Mouse (Mus musculus): ENCODE measurements around the gene Nob1. TPM values are rescaled to one million over a fixed set of nuclear protein-coding genes. Genes with fewer than 3 reads are reported as not detected.

Gene Nob1
- polyA plus RNA-seq, 1 experiment from 2014 or later: 62.6 TPM

- no peak for ATAC-seq (ENCODE audit: low read depth)
- no peak overlapping the region for H3K27ac ChIP-seq (ENCODE audit: low read depth, low read length)
- H3K4me3 ChIP-seq (ENCODE audit: low read depth, low read length): no peak overlapping the region
- no peak overlapping the region for H3K4me2 ChIP-seq (ENCODE audit: low read depth, low read length)
- H3K9ac ChIP-seq (replicated peaks; ENCODE audit: low read depth, low read length): no peak overlapping the region
- WGBS: 83% methylated on average over 4 of the region's 4 CpGs
- H3K9me3 ChIP-seq (ENCODE audit: control insufficient read depth, low read length): no peaks in the 10 kb centered on the region
- H3K4me1 ChIP-seq (ENCODE audit: control insufficient read depth, insufficient read depth, low read length): no peaks in the 10 kb centered on the region
- H3K36me3 ChIP-seq (ENCODE audit: control insufficient read depth, insufficient read depth, low read length): peaks cover 25% of the 10 kb centered on the region
- no peaks in the 10 kb centered on the region for H3K27me3 ChIP-seq (ENCODE audit: control insufficient read depth, insufficient read depth, low read length)
These were observed 32.9 kb upstream of the Nob1 start for GRCm38 (mm10) chr8:107457725-107458124.

GRCm38 (mm10) chr8:107455268-107455667 lies 30.4 kb upstream of the Nob1 start:
- H3K4me2 ChIP-seq (ENCODE audit: low read depth, low read length): no peak overlapping the region

GRCm38 (mm10) chr8:107453386-107453785 lies 28.5 kb upstream of the Nob1 start:
- peaks cover 16% of the 10 kb centered on the region; the same call in 1 of the 2 replicates for H3K36me3 ChIP-seq (ENCODE audit: control insufficient read depth, insufficient read depth, low read length)
- H3K4me3 ChIP-seq (ENCODE audit: low read depth, low read length): no peak overlapping the region
- H3K9ac ChIP-seq (replicated peaks; ENCODE audit: low read depth, low read length): no peak overlapping the region
- H3K9me3 ChIP-seq (ENCODE audit: control insufficient read depth, low read length): no peaks in the 10 kb centered on the region
- no peak for ATAC-seq (ENCODE audit: low read depth)
- H3K4me2 ChIP-seq (ENCODE audit: low read depth, low read length): no peak overlapping the region
- H3K27me3 ChIP-seq (ENCODE audit: control insufficient read depth, insufficient read depth, low read length): no peaks in the 10 kb centered on the region
- 96% methylated on average over 11 of the region's 11 CpGs for WGBS
- no peaks in the 10 kb centered on the region for H3K4me1 ChIP-seq (ENCODE audit: control insufficient read depth, insufficient read depth, low read length)
- H3K27ac ChIP-seq (ENCODE audit: low read depth, low read length): no peak overlapping the region

More at GRCm38 (mm10) chr8:107455268-107455667, 30.4 kb upstream of the Nob1 start:
- Histone ChIP-seq H3K27me3 (ENCODE audit: control insufficient read depth, insufficient read depth, low read length) (no peaks in the 10 kb centered on the region), H3K9ac (replicated peaks; ENCODE audit: low read depth, low read length) (no peak overlapping the region), H3K36me3 (ENCODE audit: control insufficient read depth, insufficient read depth, low read length) (peaks cover 19% of the 10 kb centered on the region), H3K27ac (ENCODE audit: low read depth, low read length) (no peak overlapping the region), H3K4me1 (ENCODE audit: control insufficient read depth, insufficient read depth, low read length) (no peaks in the 10 kb centered on the region), H3K9me3 (ENCODE audit: control insufficient read depth, low read length) (no peaks in the 10 kb centered on the region), H3K4me3 (ENCODE audit: low read depth, low read length) (no peak overlapping the region)
- ATAC-seq (ENCODE audit: low read depth): no peak
- 15% methylated on average over 3 of the region's 3 CpGs for WGBS

GRCm38 (mm10) chr8:107451414-107452066 lies 26.7 kb upstream of the Nob1 start:
- Histone ChIP-seq H3K9ac (replicated peaks; ENCODE audit: low read depth, low read length) (no peak overlapping the region), H3K4me3 (ENCODE audit: low read depth, low read length) (no peak overlapping the region), H3K9me3 (ENCODE audit: control insufficient read depth, low read length) (no peaks in the 10 kb centered on the region), H3K27ac (ENCODE audit: low read depth, low read length) (no peak overlapping the region), H3K4me1 (ENCODE audit: control insufficient read depth, insufficient read depth, low read length) (no peaks in the 10 kb centered on the region), H3K4me2 (ENCODE audit: low read depth, low read length) (no peak overlapping the region), H3K27me3 (ENCODE audit: control insufficient read depth, insufficient read depth, low read length) (no peaks in the 10 kb centered on the region), H3K36me3 (ENCODE audit: control insufficient read depth, insufficient read depth, low read length) (peaks cover 6% of the 10 kb centered on the region; the same call in 1 of the 2 replicates)
- 90% methylated on average over 13 of the region's 13 CpGs for WGBS
- no peak for ATAC-seq (ENCODE audit: low read depth)

- H3K4me1 ChIP-seq (ENCODE audit: control insufficient read depth, insufficient read depth, low read length): no peaks in the 10 kb centered on the region
- no peaks in the 10 kb centered on the region for H3K27me3 ChIP-seq (ENCODE audit: control insufficient read depth, insufficient read depth, low read length)
- no peak overlapping the region for H3K4me2 ChIP-seq (ENCODE audit: low read depth, low read length)
- no peak overlapping the region for H3K9ac ChIP-seq (replicated peaks; ENCODE audit: low read depth, low read length)
- no peak overlapping the region for H3K4me3 ChIP-seq (ENCODE audit: low read depth, low read length)
- no peaks in the 10 kb centered on the region for H3K9me3 ChIP-seq (ENCODE audit: control insufficient read depth, low read length)
- no peak overlapping the region for H3K27ac ChIP-seq (ENCODE audit: low read depth, low read length)
- ATAC-seq (ENCODE audit: low read depth): no peak
- peaks cover 6% of the 10 kb centered on the region; the same call in 1 of the 2 replicates for H3K36me3 ChIP-seq (ENCODE audit: control insufficient read depth, insufficient read depth, low read length)
- WGBS: 83% methylated on average over 6 of the region's 6 CpGs
These were observed 24.8 kb upstream of the Nob1 start for GRCm38 (mm10) chr8:107449655-107450054.

- H3K27ac ChIP-seq (ENCODE audit: low read depth, low read length): no peak overlapping the region
- peaks cover 6% of the 10 kb centered on the region; the same call in 1 of the 2 replicates for H3K36me3 ChIP-seq (ENCODE audit: control insufficient read depth, insufficient read depth, low read length)
- H3K9ac ChIP-seq (replicated peaks; ENCODE audit: low read depth, low read length): no peak overlapping the region
- H3K9me3 ChIP-seq (ENCODE audit: control insufficient read depth, low read length): no peaks in the 10 kb centered on the region
- no peaks in the 10 kb centered on the region for H3K4me1 ChIP-seq (ENCODE audit: control insufficient read depth, insufficient read depth, low read length)
- H3K27me3 ChIP-seq (ENCODE audit: control insufficient read depth, insufficient read depth, low read length): no peaks in the 10 kb centered on the region
- H3K4me3 ChIP-seq (ENCODE audit: low read depth, low read length): no peak overlapping the region
- H3K4me2 ChIP-seq (ENCODE audit: low read depth, low read length): no peak overlapping the region
- WGBS: 32% methylated on average over 8 of the region's 8 CpGs
- ATAC-seq (ENCODE audit: low read depth): no peak
These were observed 24.3 kb upstream of the Nob1 start for GRCm38 (mm10) chr8:107449130-107449529.

- ATAC-seq (ENCODE audit: low read depth): no peak
- no peaks in the 10 kb centered on the region for H3K9me3 ChIP-seq (ENCODE audit: control insufficient read depth, low read length)
- 71% methylated on average over 4 of the region's 4 CpGs for WGBS
- H3K27me3 ChIP-seq (ENCODE audit: control insufficient read depth, insufficient read depth, low read length): no peaks in the 10 kb centered on the region
- H3K27ac ChIP-seq (ENCODE audit: low read depth, low read length): no peak overlapping the region
- H3K4me1 ChIP-seq (ENCODE audit: control insufficient read depth, insufficient read depth, low read length): no peaks in the 10 kb centered on the region
- H3K36me3 ChIP-seq (ENCODE audit: control insufficient read depth, insufficient read depth, low read length): peaks cover 5% of the 10 kb centered on the region; the same call in 1 of the 2 replicates
- H3K9ac ChIP-seq (replicated peaks; ENCODE audit: low read depth, low read length): no peak overlapping the region
- H3K4me2 ChIP-seq (ENCODE audit: low read depth, low read length): no peak overlapping the region
- H3K4me3 ChIP-seq (ENCODE audit: low read depth, low read length): no peak overlapping the region
These were observed 23.6 kb upstream of the Nob1 start for GRCm38 (mm10) chr8:107448382-107448889.

- Histone ChIP-seq H3K4me2 (ENCODE audit: low read depth, low read length) (no peak overlapping the region), H3K27me3 (ENCODE audit: control insufficient read depth, insufficient read depth, low read length) (no peaks in the 10 kb centered on the region), H3K9me3 (ENCODE audit: control insufficient read depth, low read length) (no peaks in the 10 kb centered on the region), H3K9ac (replicated peaks; ENCODE audit: low read depth, low read length) (no peak overlapping the region), H3K27ac (ENCODE audit: low read depth, low read length) (no peak overlapping the region), H3K36me3 (ENCODE audit: control insufficient read depth, insufficient read depth, low read length) (no peaks in the 10 kb centered on the region), H3K4me1 (ENCODE audit: control insufficient read depth, insufficient read depth, low read length) (no peaks in the 10 kb centered on the region), H3K4me3 (ENCODE audit: low read depth, low read length) (no peak overlapping the region)
- no peak for ATAC-seq (ENCODE audit: low read depth)
These were observed 22.9 kb upstream of the Nob1 start for GRCm38 (mm10) chr8:107447713-107448112.

GRCm38 (mm10) chr8:107444626-107445025 lies 19.8 kb upstream of the Nob1 start:
- Histone ChIP-seq H3K9ac (replicated peaks; ENCODE audit: low read depth, low read length) (no peak overlapping the region), H3K4me3 (ENCODE audit: low read depth, low read length) (no peak overlapping the region), H3K4me1 (ENCODE audit: control insufficient read depth, insufficient read depth, low read length) (no peaks in the 10 kb centered on the region), H3K27ac (ENCODE audit: low read depth, low read length) (no peak overlapping the region), H3K27me3 (ENCODE audit: control insufficient read depth, insufficient read depth, low read length) (no peaks in the 10 kb centered on the region), H3K36me3 (ENCODE audit: control insufficient read depth, insufficient read depth, low read length) (no peaks in the 10 kb centered on the region), H3K4me2 (ENCODE audit: low read depth, low read length) (no peak overlapping the region), H3K9me3 (ENCODE audit: control insufficient read depth, low read length) (no peaks in the 10 kb centered on the region)
- ATAC-seq (ENCODE audit: low read depth): no peak
- WGBS: 72% methylated on average over 3 of the region's 3 CpGs

Data from neural tube, embryonic 14.5 days (tissue).